Mouse (Mus musculus) bone marrow macrophage, adult 2 months (primary cell): Measurements from ENCODE around the gene Erc2.

Experiments used
- CTCF ChIP-seq: IDR thresholded peaks from 2 replicates; pipeline ENCODE4 v1.5.1; 2012; ENCODE audit warnings: low read depth, mild to moderate bottlenecking, low read length, moderate library complexity
- POLR2A ChIP-seq: IDR thresholded peaks from 2 replicates; pipeline ENCODE4 v1.6.1; 2012; ENCODE audit warnings: mild to moderate bottlenecking, low read depth, low read length, borderline replicate concordance

DNA sequence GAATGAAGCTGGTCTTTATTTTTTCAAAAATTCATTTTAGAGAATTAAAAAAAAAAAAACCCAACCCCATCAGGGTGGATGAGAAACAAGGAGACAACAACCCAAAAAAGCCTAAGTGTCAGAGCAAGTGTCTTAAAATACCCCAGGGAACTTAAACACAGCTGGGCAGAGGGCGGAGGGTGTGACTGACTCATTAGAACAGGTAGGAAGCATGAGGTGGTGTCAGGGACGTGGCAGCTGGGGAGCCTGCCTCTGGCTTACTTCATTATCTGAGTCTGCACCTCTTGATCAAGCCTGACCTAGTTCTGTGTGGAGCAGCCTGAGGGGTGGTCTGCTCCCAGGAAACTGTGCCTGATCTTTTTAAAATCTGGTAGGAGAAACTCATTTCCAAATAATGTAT, 20.8 kb downstream of the Erc2 start:
- no peak for TF ChIP-seq CTCF
- no peak for TF ChIP-seq POLR2A
